Mouse (Mus musculus) cortical plate, adult 2 months (tissue): Measurements from ENCODE around the gene Btbd2. TPM values are rescaled to one million over a fixed set of nuclear protein-coding genes. Genes with fewer than 3 reads are reported as not detected.
"Not testable (repeated sequence)": the region's sequence is repeated elsewhere in the genome, so short reads cannot be mapped to it uniquely, and the experiment has no call there.

Experiments used
- H3K27ac ChIP-seq: fragments of 200-500 bp; 2 replicates; pipeline ENCODE4 v1.5.1; 2012; ENCODE audit warnings: low read length, control low read depth, inconsistent platforms; ENCODE audit not compliant: insufficient read depth
- H3K4me1 ChIP-seq: fragments of 200-500 bp; 2 replicates; pipeline ENCODE4 v1.6.1; 2011; ENCODE audit warnings: low read length; ENCODE audit not compliant: control insufficient read depth, insufficient read depth
- H3K4me3 ChIP-seq: fragments of 200-500 bp; 2 replicates; pipeline ENCODE4 v1.5.1; 2011; ENCODE audit warnings: mild to moderate bottlenecking, low read length, control low read depth; ENCODE audit not compliant: insufficient read depth
- CTCF ChIP-seq: fragments of 200-500 bp; IDR thresholded peaks from 2 replicates; pipeline ENCODE4 v1.5.1; 2011; ENCODE audit warnings: mild to moderate bottlenecking, control low read depth, low read length; ENCODE audit not compliant: insufficient read depth; ENCODE audit errors: extremely low read depth
- POLR2A ChIP-seq: fragments of 200-500 bp; IDR thresholded peaks from 2 replicates; pipeline ENCODE4 v1.6.1; 2011; ENCODE audit warnings: mild to moderate bottlenecking, low read length, control low read depth; ENCODE audit not compliant: insufficient read depth; ENCODE audit errors: extremely low read depth
- polyA plus RNA-seq: library from polyadenylated mRNA; depleted of rRNA; stranded (reverse); fragments of >200 nt; gene quantifications from 2 replicates; pipeline ENCODE4 v1.2.3, GENCODE M21; 2012

Gene Btbd2
- polyA plus RNA-seq, 1 experiment, result 98.8 TPM

DNA sequence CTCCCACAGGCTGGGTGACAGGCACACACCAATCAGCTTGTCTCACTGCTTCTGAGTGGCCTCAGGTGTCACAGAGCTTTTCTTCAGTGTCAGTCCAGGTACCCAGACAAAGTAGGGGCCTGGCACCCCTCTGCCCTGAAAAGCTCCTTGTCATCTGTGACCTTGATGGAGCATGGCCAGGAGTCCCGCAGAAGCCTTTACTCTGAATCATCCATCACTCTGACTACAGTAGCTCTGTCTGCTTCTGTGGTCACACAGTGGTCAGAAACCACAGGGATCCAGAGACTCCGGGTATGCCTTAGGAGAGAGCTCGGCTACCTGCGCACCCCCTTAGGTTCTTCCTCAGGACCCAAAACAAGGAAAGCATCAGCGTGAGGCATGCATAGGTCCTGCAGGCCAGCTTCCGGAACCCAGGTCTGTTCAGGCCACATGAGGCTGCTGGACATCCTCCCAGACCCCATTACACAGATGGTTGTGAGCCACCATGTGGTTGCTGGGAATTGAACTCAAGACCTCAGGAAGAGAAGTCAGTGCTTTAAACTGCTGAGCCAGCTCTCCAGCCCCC is 3.6 kb downstream of the Btbd2 start:
- Histone ChIP-seq H3K4me3 (no peak overlapping the region), H3K4me1 (peaks cover 9% of the 10 kb centered on the region; the same call in 1 of the 2 replicates), H3K27ac (no peak overlapping the region)
- no peak for TF ChIP-seq POLR2A
- no peak for TF ChIP-seq CTCF

GRCm38 (mm10) chr10:80650392-80650791 is 6.5 kb downstream of the Btbd2 start:
- no peak overlapping the region for H3K4me3 ChIP-seq
- no peak for TF ChIP-seq POLR2A
- no peak for TF ChIP-seq CTCF
- peaks cover 6% of the 10 kb centered on the region; the same call in 1 of the 2 replicates for H3K4me1 ChIP-seq
- no peak overlapping the region for H3K27ac ChIP-seq

DNA sequence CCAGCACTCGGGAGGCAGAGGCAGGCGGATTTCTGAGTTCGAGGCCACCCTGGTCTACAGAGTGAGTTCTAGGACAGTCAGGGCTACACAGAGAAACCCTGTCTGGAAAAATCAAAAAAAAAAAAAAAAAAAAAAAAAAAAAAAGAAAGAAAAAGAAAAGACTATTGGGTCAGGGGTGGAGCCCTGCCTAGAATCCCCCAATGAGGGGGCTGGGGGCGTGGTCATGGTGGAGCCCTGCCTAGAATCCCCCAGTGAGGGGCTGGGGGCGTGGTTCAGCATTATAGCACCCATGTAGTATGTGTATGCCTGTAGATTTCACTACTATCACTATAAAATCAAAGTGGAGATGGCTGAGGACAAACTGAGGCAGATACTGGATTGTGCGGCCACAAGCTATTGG is 7.0 kb downstream of the Btbd2 start:
- not testable (repeated sequence) for H3K27ac ChIP-seq, H3K4me3 ChIP-seq, H3K4me1 ChIP-seq

DNA sequence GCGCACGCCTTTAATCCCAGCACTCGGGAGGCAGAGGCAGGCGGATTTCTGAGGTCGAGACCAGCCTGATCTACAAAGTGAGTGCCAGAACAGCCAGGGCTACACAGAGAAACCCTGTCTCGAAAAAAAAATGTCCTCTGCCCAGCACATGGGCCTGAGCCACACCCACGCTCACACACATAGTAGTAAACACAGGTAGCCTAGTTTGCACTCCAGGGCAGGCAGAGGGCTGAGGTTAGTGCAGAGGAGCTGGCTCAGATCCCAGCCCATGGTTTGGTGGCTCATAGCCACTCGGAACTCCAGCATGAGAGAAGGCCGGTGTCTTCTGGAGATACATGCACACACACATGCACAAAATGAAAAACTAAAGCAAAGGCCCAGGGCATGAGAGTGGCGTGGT is 9.9 kb downstream of the Btbd2 start:
- TF ChIP-seq POLR2A (no peak), CTCF (no peak)
- H3K27ac ChIP-seq, result no peak overlapping the region
- no peaks in the 10 kb centered on the region; the same call in 1 of the 2 replicates for H3K4me1 ChIP-seq
- H3K4me3 ChIP-seq, result no peak overlapping the region

- peaks cover under 1% of the 10 kb centered on the region; the same call in 1 of the 2 replicates for H3K4me1 ChIP-seq
- no peak overlapping the region for H3K27ac ChIP-seq
- no peak for TF ChIP-seq CTCF
- no peak for TF ChIP-seq POLR2A
Measured at GRCm38 (mm10) chr10:80635345-80635744, 21.5 kb downstream of the Btbd2 start.

GRCm38 (mm10) chr10:80628925-80629324 is 27.9 kb downstream of the Btbd2 start:
- TF ChIP-seq CTCF (no peak), POLR2A (no peak)
- H3K27ac ChIP-seq, result no peak overlapping the region
- H3K4me1 ChIP-seq, result peaks cover 12% of the 10 kb centered on the region
- no peak overlapping the region for H3K4me3 ChIP-seq

More at GRCm38 (mm10) chr10:80635345-80635744, 21.5 kb downstream of the Btbd2 start:
- no peak overlapping the region for H3K4me3 ChIP-seq

- Histone ChIP-seq H3K4me3 (no peak overlapping the region), H3K27ac (no peak overlapping the region), H3K4me1 (peaks cover 12% of the 10 kb centered on the region)
- TF ChIP-seq CTCF (no peak), POLR2A (no peak)
Measured at GRCm38 (mm10) chr10:80627685-80628084, 29.2 kb downstream of the Btbd2 start.

DNA sequence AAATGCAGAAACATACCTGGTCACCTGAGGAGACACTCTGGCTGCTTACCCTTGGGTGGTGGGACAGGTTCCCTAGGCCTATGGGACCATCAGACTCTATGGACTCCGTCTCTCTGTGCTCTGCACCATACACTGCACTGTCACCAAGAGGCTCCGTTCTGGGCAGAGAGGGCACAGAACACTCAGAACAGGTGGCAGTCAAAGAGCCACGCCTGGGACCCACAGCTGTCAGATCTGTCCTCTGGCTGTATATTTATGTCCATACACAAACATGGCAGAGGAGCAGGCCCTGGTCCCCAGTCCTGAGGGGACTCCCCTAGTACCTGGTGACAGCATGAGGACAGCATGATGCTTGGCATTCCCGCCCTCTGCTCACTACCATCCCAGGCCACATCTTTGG is 31.1 kb downstream of the Btbd2 start:
- Histone ChIP-seq H3K27ac (no peak overlapping the region), H3K4me3 (no peak overlapping the region), H3K4me1 (peaks cover 12% of the 10 kb centered on the region)
- TF ChIP-seq CTCF, result no peak
- no peak for TF ChIP-seq POLR2A

- no peak for TF ChIP-seq CTCF
- Histone ChIP-seq H3K27ac (peak overlapping the region; percentile 71), H3K4me3 (peak overlapping the region; percentile 94), H3K4me1 (peaks cover 5% of the 10 kb centered on the region)
Measured at GRCm38 (mm10) chr10:80623457-80624191, 33.2 kb downstream of the Btbd2 start.
